Mouse (Mus musculus): ENCODE measurements around the gene Hist1h1a. TPM values are rescaled to one million over a fixed set of nuclear protein-coding genes. Genes with fewer than 3 reads are reported as not detected.
A peak's percentile ranks its signal among the peaks of the same experiment; 100 is the strongest.
"Not testable (repeated sequence)": the region's sequence is repeated elsewhere in the genome, so short reads cannot be mapped to it uniquely, and the experiment has no call there.

Hist1h1a gene
- polyA plus RNA-seq, 1 experiment from 2014 or later, result 2.3 TPM

DNA sequence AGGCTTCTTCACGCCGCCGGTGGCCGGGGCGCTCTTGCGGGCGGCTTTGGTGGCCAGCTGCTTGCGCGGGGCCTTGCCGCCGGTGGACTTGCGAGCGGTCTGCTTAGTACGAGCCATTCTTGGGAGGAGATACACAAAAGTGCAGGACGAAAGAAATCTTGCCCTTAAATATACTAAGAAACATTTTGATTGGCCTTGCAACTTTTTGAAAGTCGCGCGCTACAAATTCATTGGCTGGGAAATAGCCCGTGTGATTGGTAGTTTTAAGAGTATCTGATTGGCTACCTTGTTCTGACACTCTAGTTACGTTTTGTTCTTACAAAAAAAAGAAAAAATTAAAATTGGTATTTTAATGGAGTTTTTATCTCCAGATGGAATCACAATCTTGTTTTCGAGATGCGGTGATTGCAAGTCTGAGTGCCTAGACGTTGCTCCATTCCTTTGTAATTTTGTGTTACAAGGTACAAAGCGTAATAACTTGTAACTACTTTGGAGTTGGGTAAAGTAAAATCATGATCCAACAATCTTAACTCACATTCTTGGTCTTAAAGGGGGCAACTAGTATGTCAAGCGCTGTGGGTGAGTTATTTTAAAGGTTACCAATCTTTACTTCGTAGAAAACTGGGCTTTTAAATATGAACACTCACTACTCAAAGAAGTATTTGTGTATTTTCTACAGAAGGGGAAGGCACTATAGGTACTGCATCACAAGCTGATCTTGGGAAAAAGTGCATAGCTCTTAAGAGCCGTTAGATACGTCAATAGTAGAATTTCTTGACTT, 17.9 kb upstream of the Hist1h1a start, which contains the start of gene Hist1h3c:
Hist1h3c (minus strand) TSS at position 222 of the 781 bp plus-strand sequence.
- H3K9me3 ChIP-seq, result no peaks in the 10 kb centered on the region
- under 1% methylated on average over 26 of the region's 28 CpGs for WGBS
- H3K27ac ChIP-seq (replicated peaks), result peak within 1 kb of the TSS; percentile 98
- H3K4me3 ChIP-seq, result peak within 1 kb of the TSS; percentile 47
- peak within 1 kb of the TSS; percentile 67 for H3K4me2 ChIP-seq (replicated peaks)
- peak; percentile 72 for ATAC-seq (ENCODE audit: low FRiP score, low read depth)
- no peaks in the 10 kb centered on the region for H3K36me3 ChIP-seq
- H3K4me1 ChIP-seq, result peaks cover 25% of the 10 kb centered on the region
- H3K27me3 ChIP-seq, result no peaks in the 10 kb centered on the region
- H3K9ac ChIP-seq (replicated peaks), result peak within 1 kb of the TSS; percentile 62

DNA sequence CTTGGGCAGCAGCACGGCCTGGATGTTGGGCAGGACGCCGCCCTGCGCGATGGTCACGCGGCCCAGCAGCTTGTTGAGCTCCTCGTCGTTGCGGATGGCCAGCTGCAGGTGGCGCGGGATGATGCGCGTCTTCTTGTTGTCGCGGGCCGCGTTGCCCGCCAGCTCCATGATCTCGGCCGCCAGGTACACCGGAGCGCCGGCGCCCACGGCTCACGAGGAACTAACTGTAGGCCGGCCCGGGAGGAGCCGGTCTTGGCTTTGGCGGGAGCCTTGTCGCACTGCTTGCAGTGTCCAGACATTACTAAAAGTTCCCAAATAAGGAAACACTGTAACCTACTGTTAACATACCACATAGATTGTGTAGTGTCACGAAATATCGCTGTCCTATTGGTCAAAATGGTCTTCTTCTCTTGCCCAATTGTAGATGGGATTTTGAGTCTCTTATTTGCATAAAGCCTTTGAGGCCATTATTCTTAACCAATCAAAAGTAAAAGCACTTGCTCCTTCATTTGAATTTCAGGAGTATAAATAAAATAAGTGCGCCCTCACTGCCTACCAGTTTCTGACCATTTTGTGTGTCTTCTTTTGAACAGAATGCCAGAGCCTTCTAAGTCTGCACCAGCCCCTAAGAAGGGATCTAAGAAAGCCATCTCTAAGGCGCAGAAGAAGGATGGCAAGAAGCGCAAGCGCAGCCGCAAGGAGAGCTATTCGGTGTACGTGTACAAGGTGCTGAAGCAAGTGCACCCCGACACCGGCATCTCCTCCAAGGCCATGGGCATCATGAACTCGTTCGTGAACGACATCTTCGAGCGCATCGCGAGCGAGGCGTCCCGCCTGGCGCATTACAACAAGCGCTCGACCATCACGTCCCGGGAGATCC, 17.0 kb upstream of the Hist1h1a start, which contains the start of gene Hist1h2bb:
Hist1h2bb (plus strand) TSS at position 534 of the 880 bp plus-strand sequence.
- not testable (repeated sequence) for H3K27me3 ChIP-seq, H3K9me3 ChIP-seq, H3K36me3 ChIP-seq
- Histone ChIP-seq H3K4me3 (peak within 1 kb of the TSS; percentile 47), H3K27ac (replicated peaks) (peak within 1 kb of the TSS; percentile 98), H3K9ac (replicated peaks) (peak within 1 kb of the TSS; percentile 62), H3K4me2 (replicated peaks) (peak within 1 kb of the TSS; percentile 67), H3K4me1 (peaks cover 21% of the 10 kb centered on the region)
- peak; percentile 92 for ATAC-seq (ENCODE audit: low FRiP score, low read depth)
- under 1% methylated on average over 45 of the region's 58 CpGs for WGBS

- Histone ChIP-seq H3K9ac (replicated peaks) (peak overlapping the region; percentile 47), H3K4me2 (replicated peaks) (peak overlapping the region; percentile 67), H3K36me3 (no peaks in the 10 kb centered on the region), H3K4me1 (peaks cover 21% of the 10 kb centered on the region), H3K4me3 (peak overlapping the region; percentile 47), H3K27ac (replicated peaks) (peak overlapping the region; percentile 98), H3K9me3 (no peaks in the 10 kb centered on the region), H3K27me3 (no peaks in the 10 kb centered on the region)
- 2% methylated on average over 13 of the region's 13 CpGs for WGBS
- ATAC-seq (ENCODE audit: low FRiP score, low read depth), result peak; percentile 7; the same call in 1 of the 2 replicates
These were observed 16.2 kb upstream of the Hist1h1a start for GRCm38 (mm10) chr13:23747081-23747891.

DNA sequence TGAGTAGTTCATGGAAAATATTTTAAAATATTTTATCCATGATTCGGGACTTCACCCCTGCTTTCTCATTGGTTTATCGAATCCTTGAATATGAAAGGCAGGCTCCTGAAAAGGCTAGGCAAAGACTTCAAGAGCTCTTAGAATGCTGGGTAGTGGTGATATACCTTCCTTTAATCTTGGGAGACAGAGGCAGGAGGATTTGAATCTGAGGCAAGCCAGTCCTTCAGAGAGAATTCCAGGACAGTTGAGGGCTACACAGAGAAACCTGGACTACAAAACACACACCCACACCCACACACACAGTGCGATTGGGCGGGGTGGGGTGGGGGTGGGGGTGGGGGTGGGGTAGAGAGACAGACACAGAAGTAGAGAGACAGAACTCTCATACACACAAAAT, 15.6 kb upstream of the Hist1h1a start:
- no peaks in the 10 kb centered on the region for H3K9me3 ChIP-seq
- ATAC-seq (ENCODE audit: low FRiP score, low read depth), result no peak
- H3K27me3 ChIP-seq, result no peaks in the 10 kb centered on the region
- no peak overlapping the region; the same call in 1 of the 2 replicates for H3K9ac ChIP-seq (replicated peaks)
- H3K4me2 ChIP-seq (replicated peaks), result peak overlapping the region; percentile 67
- no peak overlapping the region for H3K4me3 ChIP-seq
- H3K36me3 ChIP-seq, result no peaks in the 10 kb centered on the region
- peak overlapping the region; percentile 98 for H3K27ac ChIP-seq (replicated peaks)
- peaks cover 24% of the 10 kb centered on the region for H3K4me1 ChIP-seq
- 3% methylated on average over 4 of the region's 4 CpGs for WGBS

DNA sequence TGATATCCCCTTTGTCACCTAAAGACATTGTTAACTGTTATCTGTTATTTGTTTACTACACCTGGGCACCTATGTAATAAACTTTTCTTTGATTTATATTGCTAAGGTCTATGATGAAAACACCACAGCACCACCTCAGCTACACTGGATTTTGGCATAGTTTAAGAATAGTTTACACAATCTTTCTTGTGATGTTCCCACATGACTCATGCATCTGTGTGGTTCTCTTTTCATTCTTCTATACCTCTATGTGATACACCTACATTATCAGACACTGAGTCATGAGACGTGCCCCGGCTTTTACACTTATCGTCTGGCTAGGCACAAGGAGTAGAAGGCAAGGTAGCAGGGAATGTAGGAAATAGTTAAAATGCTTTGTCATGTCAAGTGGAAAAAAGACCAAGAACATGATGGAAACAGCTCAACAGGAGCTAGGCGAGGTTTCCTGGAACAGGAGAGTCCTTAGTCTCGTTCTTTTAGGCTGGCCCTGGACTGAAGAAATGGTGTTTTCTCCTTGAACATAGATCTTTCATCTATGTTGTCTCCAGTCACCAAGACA, 13.8 kb upstream of the Hist1h1a start:
- no peak overlapping the region for H3K4me2 ChIP-seq (replicated peaks)
- no peak for ATAC-seq (ENCODE audit: low FRiP score, low read depth)
- peak overlapping the region; percentile 70; the same call in 1 of the 2 replicates for H3K27ac ChIP-seq (replicated peaks)
- H3K27me3 ChIP-seq, result no peaks in the 10 kb centered on the region
- no peak overlapping the region for H3K4me3 ChIP-seq
- no peaks in the 10 kb centered on the region for H3K9me3 ChIP-seq
- H3K4me1 ChIP-seq, result peaks cover 25% of the 10 kb centered on the region
- H3K9ac ChIP-seq (replicated peaks), result no peak overlapping the region
- H3K36me3 ChIP-seq, result no peaks in the 10 kb centered on the region
- WGBS, result 90% methylated on average over 5 of the region's 5 CpGs

GRCm38 (mm10) chr13:23750839-23751477, 12.5 kb upstream of the Hist1h1a start, which contains the start of gene Hist1h2ab:
Hist1h2ab (plus strand) TSS chr13:23751126.
- under 1% methylated on average over 35 of the region's 47 CpGs for WGBS
- peak within 1 kb of the TSS; percentile 47 for H3K4me3 ChIP-seq
- H3K9ac ChIP-seq (replicated peaks), result peak within 1 kb of the TSS; percentile 54
- H3K4me2 ChIP-seq (replicated peaks), result peak within 1 kb of the TSS; percentile 60
- ATAC-seq (ENCODE audit: low FRiP score, low read depth), result peak; percentile 47
- H3K27ac ChIP-seq (replicated peaks), result peak within 1 kb of the TSS; percentile 95
- H3K9me3 ChIP-seq, H3K36me3 ChIP-seq, H3K27me3 ChIP-seq: not testable (repeated sequence)
- H3K4me1 ChIP-seq, result peaks cover 22% of the 10 kb centered on the region

GRCm38 (mm10) chr13:23751478-23751956, 11.9 kb upstream of the Hist1h1a start:
- Histone ChIP-seq H3K4me1 (peaks cover 22% of the 10 kb centered on the region), H3K4me2 (replicated peaks) (peak overlapping the region; percentile 60), H3K36me3 (no peaks in the 10 kb centered on the region), H3K27ac (replicated peaks) (peak overlapping the region; percentile 95), H3K27me3 (no peaks in the 10 kb centered on the region), H3K9ac (replicated peaks) (peak overlapping the region; percentile 54; the same call in 1 of the 2 replicates), H3K4me3 (peak overlapping the region; percentile 47), H3K9me3 (no peaks in the 10 kb centered on the region)
- 1% methylated on average over 11 of the region's 11 CpGs for WGBS
- ATAC-seq (ENCODE audit: low FRiP score, low read depth), result peak; percentile 21

GRCm38 (mm10) chr13:23752067-23752741, 11.3 kb upstream of the Hist1h1a start, which contains the start of gene Hist1h3b:
Hist1h3b (plus strand) TSS chr13:23752267.
- H3K9me3 ChIP-seq, H3K27me3 ChIP-seq, H3K36me3 ChIP-seq: not testable (repeated sequence)
- Histone ChIP-seq H3K4me1 (peaks cover 19% of the 10 kb centered on the region), H3K9ac (replicated peaks) (peak within 1 kb of the TSS; percentile 54), H3K27ac (replicated peaks) (peak within 1 kb of the TSS; percentile 95), H3K4me2 (replicated peaks) (peak within 1 kb of the TSS; percentile 60), H3K4me3 (peak within 1 kb of the TSS; percentile 47)
- ATAC-seq (ENCODE audit: low FRiP score, low read depth), result peak; percentile 85
- 1% methylated on average over 16 of the region's 47 CpGs for WGBS

GRCm38 (mm10) chr13:23752742-23753172, 10.7 kb upstream of the Hist1h1a start:
- H3K4me3 ChIP-seq, result peak overlapping the region; percentile 40
- ATAC-seq (ENCODE audit: low FRiP score, low read depth), result no peak
- no peaks in the 10 kb centered on the region for H3K36me3 ChIP-seq
- peak overlapping the region; percentile 79 for H3K27ac ChIP-seq (replicated peaks)
- H3K27me3 ChIP-seq, result no peaks in the 10 kb centered on the region
- WGBS, result under 1% methylated on average over 6 of the region's 6 CpGs
- peak overlapping the region; percentile 47 for H3K9ac ChIP-seq (replicated peaks)
- H3K4me1 ChIP-seq, result peaks cover 19% of the 10 kb centered on the region
- peak overlapping the region; percentile 52 for H3K4me2 ChIP-seq (replicated peaks)
- no peaks in the 10 kb centered on the region for H3K9me3 ChIP-seq

Measured in midbrain, embryonic 12.5 days (tissue).